Mouse (Mus musculus) kidney, adult 2 months (tissue): ENCODE data around the gene Smad1.

Experiments
- CTCF ChIP-seq: fragments of 200-500 bp; conservative IDR thresholded peaks from 2 replicates; pipeline ENCODE4 v1.5.1; 2011; ENCODE audit warnings: low read depth, mild to moderate bottlenecking, control low read depth, low read length, moderate library complexity, mixed read lengths; ENCODE audit not compliant: insufficient read depth, insufficient read length
- POLR2A ChIP-seq: fragments of 200-500 bp; IDR thresholded peaks from one replicate; pipeline ENCODE4 v1.6.1; 2011; ENCODE audit warnings: low read depth, low read length, control low read depth

DNA sequence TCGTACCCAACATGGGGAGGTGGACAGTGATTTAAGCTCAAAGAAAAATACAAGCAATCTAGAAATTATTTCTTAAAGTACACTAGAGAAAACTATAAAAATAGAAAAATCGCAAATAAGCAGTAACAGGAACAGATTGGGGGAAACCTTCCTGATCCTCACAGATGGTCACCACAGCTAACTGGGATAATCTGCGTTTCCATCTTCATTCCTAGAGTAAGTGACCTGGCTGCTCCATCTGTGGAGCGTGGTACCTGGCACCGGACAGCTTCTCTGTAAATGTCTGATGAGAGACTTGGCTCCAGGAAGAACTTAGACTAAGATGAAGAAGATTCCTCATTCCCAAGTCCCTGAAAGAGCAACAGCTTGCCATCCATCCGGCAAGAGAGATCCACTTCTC, 25.8 kb downstream of the Smad1 start:
- no peak for TF ChIP-seq CTCF
- TF ChIP-seq POLR2A, result no peak
